Mouse (Mus musculus) limb, embryonic 13.5 days (tissue): Measurements from ENCODE around the gene Tmem54. TPM values are rescaled to one million over a fixed set of nuclear protein-coding genes. Genes with fewer than 3 reads are reported as not detected.
A peak's percentile ranks its signal among the peaks of the same experiment; 100 is the strongest.

Source experiments
- ATAC-seq: fragments of 200-750 bp; cut with Nextera tagmentation; 2 replicates; pipeline ENCODE4 v1.8.0; 2017; ENCODE audit warnings: low read depth, moderate number of reproducible peaks, moderate TSS enrichment; ENCODE audit not compliant: low FRiP score
- H3K27ac ChIP-seq: fragments of 300-500 bp; sonication (generic); 2 replicates; pipeline ENCODE4 v1.5.1; 2015; ENCODE audit warnings: inconsistent platforms, mild to moderate bottlenecking, moderate library complexity
- H3K27me3 ChIP-seq: fragments of 300-500 bp; sonication (generic); 2 replicates; pipeline ENCODE4 v1.6.1; 2015; ENCODE audit warnings: mild to moderate bottlenecking, inconsistent platforms
- H3K36me3 ChIP-seq: fragments of 300-500 bp; sonication (generic); 2 replicates; pipeline ENCODE4 v1.6.1; 2015; ENCODE audit warnings: inconsistent platforms, mild to moderate bottlenecking, moderate library complexity
- H3K4me1 ChIP-seq: fragments of 300-500 bp; sonication (generic); 2 replicates; pipeline ENCODE4 v1.6.1; 2015; ENCODE audit warnings: inconsistent platforms
- H3K4me2 ChIP-seq: fragments of 300-500 bp; sonication (generic); replicated peaks from 2 replicates; pipeline ENCODE4 v1.6.1; 2015; ENCODE audit warnings: inconsistent platforms, mild to moderate bottlenecking, moderate library complexity
- H3K4me3 ChIP-seq: fragments of 300-500 bp; sonication (generic); 2 replicates; pipeline ENCODE4 v1.5.1; 2015; ENCODE audit warnings: moderate library complexity, mild to moderate bottlenecking, inconsistent platforms
- H3K9ac ChIP-seq: fragments of 300-500 bp; sonication (generic); 2 replicates; pipeline ENCODE4 v1.6.1; 2015; ENCODE audit warnings: mild to moderate bottlenecking, inconsistent platforms
- H3K9me3 ChIP-seq: fragments of 300-500 bp; sonication (generic); 2 replicates; pipeline ENCODE4 v1.6.1; 2016; ENCODE audit warnings: inconsistent platforms
- WGBS: fragments of 180-500 bp; shearing (Covaris S2); methylation state at CpG from one replicate; pipeline ENCODE4 v1.1.7; 2015; 5-methylcytosine and 5-hydroxymethylcytosine counted together
- polyA plus RNA-seq: library from polyadenylated mRNA; unstranded; fragments of >200 nt; fragmentation: Nextera tagmentation; extraction: Ambion mirVana; gene quantifications from 2 replicates; pipeline ENCODE4 v1.2.1, GENCODE M21; 2015

Gene Tmem54
- polyA plus RNA-seq, 1 experiment from 2014 or later = 5.6 TPM

- no peak overlapping the region for H3K4me2 ChIP-seq
- ATAC-seq = no peak
- H3K36me3 ChIP-seq = peaks cover 87% of the 10 kb centered on the region
- H3K4me3 ChIP-seq = no peak overlapping the region
- WGBS = 97% methylated on average over 9 of the region's 9 CpGs
- no peak overlapping the region for H3K9ac ChIP-seq
- no peaks in the 10 kb centered on the region for H3K4me1 ChIP-seq
- H3K27ac ChIP-seq = no peak overlapping the region
- H3K27me3 ChIP-seq = no peaks in the 10 kb centered on the region
- no peaks in the 10 kb centered on the region for H3K9me3 ChIP-seq
Measured at GRCm38 (mm10) chr4:129079126-129079525, 26.2 kb upstream of the Tmem54 start.

- Histone ChIP-seq H3K9me3 (no peaks in the 10 kb centered on the region), H3K4me3 (no peak overlapping the region), H3K4me1 (no peaks in the 10 kb centered on the region), H3K9ac (no peak overlapping the region), H3K27me3 (no peaks in the 10 kb centered on the region), H3K36me3 (peaks cover 78% of the 10 kb centered on the region), H3K27ac (no peak overlapping the region), H3K4me2 (no peak overlapping the region)
- no peak for ATAC-seq
- WGBS = 80% methylated on average over 7 of the region's 7 CpGs
Measured at GRCm38 (mm10) chr4:129081041-129081440, 24.3 kb upstream of the Tmem54 start.

- no peaks in the 10 kb centered on the region for H3K27me3 ChIP-seq
- H3K9me3 ChIP-seq = no peaks in the 10 kb centered on the region
- WGBS = 80% methylated on average over 6 of the region's 6 CpGs
- no peak overlapping the region for H3K4me3 ChIP-seq
- no peak for ATAC-seq
- no peaks in the 10 kb centered on the region for H3K4me1 ChIP-seq
- H3K36me3 ChIP-seq = peaks cover 73% of the 10 kb centered on the region
- H3K9ac ChIP-seq = no peak overlapping the region
- H3K27ac ChIP-seq = no peak overlapping the region
- H3K4me2 ChIP-seq = no peak overlapping the region
Measured at GRCm38 (mm10) chr4:129081512-129081911, 23.8 kb upstream of the Tmem54 start.

GRCm38 (mm10) chr4:129081939-129082338 lies 23.4 kb upstream of the Tmem54 start:
- 78% methylated on average over 3 of the region's 3 CpGs for WGBS
- Histone ChIP-seq H3K27me3 (no peaks in the 10 kb centered on the region), H3K9ac (no peak overlapping the region), H3K4me1 (no peaks in the 10 kb centered on the region), H3K36me3 (peaks cover 69% of the 10 kb centered on the region), H3K4me2 (no peak overlapping the region), H3K27ac (no peak overlapping the region), H3K4me3 (no peak overlapping the region), H3K9me3 (no peaks in the 10 kb centered on the region)
- no peak for ATAC-seq

- Histone ChIP-seq H3K27ac (no peak overlapping the region), H3K4me2 (no peak overlapping the region), H3K9me3 (no peaks in the 10 kb centered on the region), H3K36me3 (peaks cover 63% of the 10 kb centered on the region), H3K4me1 (no peaks in the 10 kb centered on the region), H3K4me3 (no peak overlapping the region), H3K27me3 (no peaks in the 10 kb centered on the region), H3K9ac (no peak overlapping the region)
- 48% methylated on average over 10 of the region's 10 CpGs for WGBS
- ATAC-seq = no peak
Measured at GRCm38 (mm10) chr4:129082379-129083115, 22.8 kb upstream of the Tmem54 start.

GRCm38 (mm10) chr4:129084896-129085295 lies 20.5 kb upstream of the Tmem54 start:
- H3K4me2 ChIP-seq = no peak overlapping the region
- no peak overlapping the region for H3K9ac ChIP-seq
- no peak overlapping the region for H3K27ac ChIP-seq
- H3K27me3 ChIP-seq = no peaks in the 10 kb centered on the region
- WGBS = 86% methylated on average over 9 of the region's 9 CpGs
- peaks cover 40% of the 10 kb centered on the region for H3K36me3 ChIP-seq
- H3K4me3 ChIP-seq = no peak overlapping the region
- no peaks in the 10 kb centered on the region for H3K4me1 ChIP-seq
- H3K9me3 ChIP-seq = no peaks in the 10 kb centered on the region
- no peak for ATAC-seq

GRCm38 (mm10) chr4:129086078-129086477 lies 19.3 kb upstream of the Tmem54 start:
- H3K4me1 ChIP-seq = no peaks in the 10 kb centered on the region
- 26% methylated on average over 8 of the region's 8 CpGs for WGBS
- H3K27ac ChIP-seq = no peak overlapping the region
- no peaks in the 10 kb centered on the region for H3K9me3 ChIP-seq
- H3K4me3 ChIP-seq = no peak overlapping the region
- H3K27me3 ChIP-seq = no peaks in the 10 kb centered on the region
- ATAC-seq = no peak
- H3K9ac ChIP-seq = no peak overlapping the region
- no peak overlapping the region for H3K4me2 ChIP-seq
- peaks cover 28% of the 10 kb centered on the region for H3K36me3 ChIP-seq

GRCm38 (mm10) chr4:129087850-129088249 lies 17.5 kb upstream of the Tmem54 start:
- Histone ChIP-seq H3K27ac (no peak overlapping the region), H3K4me2 (no peak overlapping the region), H3K4me1 (no peaks in the 10 kb centered on the region), H3K27me3 (no peaks in the 10 kb centered on the region), H3K9ac (no peak overlapping the region), H3K36me3 (peaks cover 19% of the 10 kb centered on the region), H3K9me3 (no peaks in the 10 kb centered on the region), H3K4me3 (no peak overlapping the region)
- no peak for ATAC-seq
- 44% methylated on average over 5 of the region's 5 CpGs for WGBS

- no peak overlapping the region; the same call in 1 of the 2 replicates for H3K4me2 ChIP-seq
- H3K27me3 ChIP-seq = peaks cover 8% of the 10 kb centered on the region; the same call in 1 of the 2 replicates
- H3K9me3 ChIP-seq = peaks cover 3% of the 10 kb centered on the region; the same call in 1 of the 2 replicates
- H3K9ac ChIP-seq = no peak overlapping the region
- H3K27ac ChIP-seq = no peak overlapping the region
- H3K36me3 ChIP-seq = no peaks in the 10 kb centered on the region
- ATAC-seq = no peak
- 33% methylated on average over 15 of the region's 15 CpGs for WGBS
- H3K4me1 ChIP-seq = no peaks in the 10 kb centered on the region
- H3K4me3 ChIP-seq = no peak overlapping the region
Measured at GRCm38 (mm10) chr4:129095276-129095675, 10.1 kb upstream of the Tmem54 start.

- peaks cover 8% of the 10 kb centered on the region; the same call in 1 of the 2 replicates for H3K27me3 ChIP-seq
- H3K9ac ChIP-seq = no peak overlapping the region
- H3K27ac ChIP-seq = no peak overlapping the region
- H3K4me3 ChIP-seq = no peak overlapping the region
- no peaks in the 10 kb centered on the region for H3K4me1 ChIP-seq
- no peak for ATAC-seq
- H3K9me3 ChIP-seq = peaks cover 3% of the 10 kb centered on the region; the same call in 1 of the 2 replicates
- H3K4me2 ChIP-seq = no peak overlapping the region
- H3K36me3 ChIP-seq = no peaks in the 10 kb centered on the region
- WGBS = 81% methylated on average over 7 of the region's 7 CpGs
Measured at GRCm38 (mm10) chr4:129097006-129097405, 8.3 kb upstream of the Tmem54 start.

- Histone ChIP-seq H3K9ac (no peak overlapping the region), H3K9me3 (peaks cover 3% of the 10 kb centered on the region; the same call in 1 of the 2 replicates), H3K36me3 (no peaks in the 10 kb centered on the region), H3K4me1 (peaks cover 5% of the 10 kb centered on the region; the same call in 1 of the 2 replicates), H3K27ac (no peak overlapping the region), H3K27me3 (peaks cover 42% of the 10 kb centered on the region), H3K4me3 (no peak overlapping the region), H3K4me2 (no peak overlapping the region)
- 78% methylated on average over 14 of the region's 14 CpGs for WGBS
- no peak for ATAC-seq
Measured at GRCm38 (mm10) chr4:129102133-129102829, 3.1 kb upstream of the Tmem54 start.

GRCm38 (mm10) chr4:129106073-129106472 lies 725 bp downstream of the Tmem54 start:
- ATAC-seq = no peak
- Histone ChIP-seq H3K9ac (no peak overlapping the region), H3K27ac (no peak overlapping the region), H3K4me1 (peaks cover 5% of the 10 kb centered on the region; the same call in 1 of the 2 replicates), H3K9me3 (no peaks in the 10 kb centered on the region), H3K27me3 (peaks cover 56% of the 10 kb centered on the region), H3K4me2 (peak overlapping the region; percentile 61), H3K36me3 (no peaks in the 10 kb centered on the region), H3K4me3 (peak overlapping the region; percentile 34; the same call in 1 of the 2 replicates)
- WGBS = 22% methylated on average over 9 of the region's 9 CpGs
